Mouse (Mus musculus): Measurements from ENCODE around the gene Ogfod1. TPM values are rescaled to one million over a fixed set of nuclear protein-coding genes. Genes with fewer than 3 reads are reported as not detected.

Gene Ogfod1
- total and polyA plus RNA-seq, 3 experiments = 11.3 to 30.3 (median 28.0) TPM

GRCm38 (mm10) chr8:94010101-94010705 is 26.8 kb upstream of the Ogfod1 start:
- H3K9ac ChIP-seq (ENCODE audit: low read depth, low read length) = no peak overlapping the region
- no peaks in the 10 kb centered on the region; the same call in 1 of the 2 replicates for H3K36me3 ChIP-seq (ENCODE audit: control insufficient read depth, insufficient read depth, low read length)
- TF ChIP-seq POLR2A (IDR thresholded peaks at IDR 0.05; ENCODE audit: insufficient read depth, low read depth, low read length) (no peak), CTCF (IDR thresholded peaks at IDR 0.05) (no peak), EP300 (IDR thresholded peaks at IDR 0.05; ENCODE audit: insufficient read depth, low read depth, low read length) (no peak)
- intact Hi-C loops (cut with DNase I) = loop anchor here (5.0 kb wide), 1 partner anchor 87 kb away; the partner anchor contains the start of gene Bbs2
- H3K79me2 ChIP-seq (replicated peaks; ENCODE audit: control insufficient read depth, insufficient read depth, low read length) = peaks cover 6% of the 10 kb centered on the region
- H3K27me3 ChIP-seq (ENCODE audit: control insufficient read depth, insufficient read depth, low read length) = no peaks in the 10 kb centered on the region
- WGBS = 41% methylated on average over 2 of the region's 2 CpGs
- peaks cover 7% of the 10 kb centered on the region for H3K4me1 ChIP-seq (ENCODE audit: control insufficient read depth, insufficient read depth, low read length)
- no peak overlapping the region for H3K27ac ChIP-seq
- DNase-seq = no peak
- H3K4me3 ChIP-seq = no peak overlapping the region

DNA sequence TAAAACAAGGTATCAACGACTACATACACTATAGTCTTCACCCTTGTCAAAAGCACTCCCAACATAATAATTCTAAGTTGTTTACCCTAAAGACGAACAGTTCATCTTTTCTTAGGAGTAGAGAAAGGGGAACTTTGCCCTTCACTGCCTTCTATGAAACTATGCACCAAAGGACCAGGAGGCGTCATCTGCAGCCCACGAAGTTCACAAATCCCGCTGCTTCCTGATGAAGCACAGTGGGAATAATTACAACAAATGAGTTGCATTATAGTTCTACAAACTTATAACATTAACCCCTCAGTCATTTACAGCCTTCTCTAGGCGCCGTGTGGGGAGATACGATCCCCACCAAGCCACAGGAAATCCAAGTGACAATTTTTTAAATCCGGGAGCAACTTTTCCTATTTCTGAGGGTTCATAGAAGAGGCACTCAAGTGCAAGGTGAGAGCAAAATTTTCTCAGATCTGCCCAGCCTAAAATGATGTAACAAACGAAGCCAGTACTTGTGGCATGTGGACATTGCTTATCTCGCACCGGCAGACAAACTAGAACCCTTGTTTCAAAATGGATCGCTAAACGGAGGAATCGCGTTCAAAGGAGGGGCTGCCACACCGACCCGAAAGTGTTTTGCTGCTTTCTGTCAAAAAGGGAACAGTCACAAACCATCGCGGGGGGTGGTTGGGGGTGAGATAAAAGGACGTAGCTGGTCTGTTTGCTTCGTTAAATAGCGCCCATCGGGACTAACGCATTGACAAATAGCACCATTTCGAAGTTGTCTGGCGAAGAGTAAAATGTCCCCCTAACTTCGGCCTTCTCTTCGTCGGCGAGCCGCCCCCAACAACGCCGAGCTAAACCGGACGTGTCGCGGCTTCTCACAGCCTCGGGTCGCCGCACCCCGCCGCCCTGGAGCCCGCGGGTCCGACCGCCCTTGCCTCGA is 25.7 kb upstream of the Ogfod1 start:
- DNase-seq = no peak
- peak overlapping the region; percentile 92 for H3K27ac ChIP-seq
- no peaks in the 10 kb centered on the region for H3K27me3 ChIP-seq (ENCODE audit: control insufficient read depth, insufficient read depth, low read length)
- peaks cover 7% of the 10 kb centered on the region for H3K4me1 ChIP-seq (ENCODE audit: control insufficient read depth, insufficient read depth, low read length)
- no peak for TF ChIP-seq EP300 (IDR thresholded peaks at IDR 0.05; ENCODE audit: insufficient read depth, low read depth, low read length)
- TF ChIP-seq POLR2A (IDR thresholded peaks at IDR 0.05; ENCODE audit: insufficient read depth, low read depth, low read length) = no peak
- no peak for TF ChIP-seq CTCF (IDR thresholded peaks at IDR 0.05)
- WGBS = 4% methylated on average over 48 of the region's 48 CpGs
- peak overlapping the region; percentile 99 for H3K9ac ChIP-seq (ENCODE audit: low read depth, low read length)
- peaks cover 2% of the 10 kb centered on the region for H3K79me2 ChIP-seq (replicated peaks; ENCODE audit: control insufficient read depth, insufficient read depth, low read length)
- intact Hi-C loops (cut with DNase I) = loop anchor here (1.0 to 5.0 kb wide), 2 partner anchors 25 to 86 kb away; partner anchors contain the start of gene Bbs2
- H3K4me3 ChIP-seq = peak overlapping the region; percentile 89
- no peaks in the 10 kb centered on the region; the same call in 1 of the 2 replicates for H3K36me3 ChIP-seq (ENCODE audit: control insufficient read depth, insufficient read depth, low read length)

DNA sequence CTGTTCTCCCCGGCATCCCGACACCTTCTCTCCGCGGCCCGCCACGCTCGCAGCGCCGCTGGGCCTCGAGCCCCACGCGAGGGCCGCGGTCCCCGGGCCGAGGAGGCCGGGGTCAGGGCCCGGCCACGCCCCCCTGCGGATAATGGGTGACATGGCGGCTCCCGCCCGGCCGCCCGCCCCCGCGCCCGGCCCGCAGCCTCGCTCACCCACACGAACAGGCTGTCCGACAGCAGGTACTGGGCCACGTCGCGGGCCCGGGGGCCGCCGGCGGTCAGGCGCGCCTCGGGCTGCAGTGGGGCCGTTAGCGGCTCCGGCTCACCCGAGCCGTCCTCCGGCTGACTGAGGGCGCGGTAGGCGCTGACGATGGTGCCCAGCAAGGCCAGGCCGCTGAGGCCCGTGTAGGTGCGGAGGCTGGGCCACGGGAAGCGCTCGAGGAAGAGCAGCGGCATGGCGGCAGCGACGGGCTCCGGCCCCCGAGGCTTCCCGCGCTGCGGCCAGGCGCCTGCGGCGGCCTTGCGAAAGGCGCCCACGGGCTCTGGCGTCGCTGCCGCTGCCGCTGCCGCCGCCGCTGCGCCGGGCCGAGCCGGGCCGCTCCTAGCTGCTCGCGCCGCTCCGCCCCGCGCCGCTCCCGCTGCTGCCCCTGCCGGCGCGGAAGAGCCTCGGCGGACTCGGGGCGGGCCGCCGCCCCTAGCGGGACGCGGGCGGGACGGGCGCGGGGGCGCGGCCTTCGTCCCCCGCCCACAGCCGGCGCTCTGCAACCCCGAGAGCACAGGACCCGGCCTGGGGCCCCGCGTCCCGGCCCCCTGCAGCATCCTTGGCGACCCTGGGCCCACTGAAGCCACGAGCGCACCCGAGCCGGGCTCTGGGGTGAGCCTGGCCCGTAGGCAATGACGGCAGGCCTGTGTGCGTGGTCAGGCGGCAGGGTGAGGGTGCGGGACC is 24.7 kb upstream of the Ogfod1 start, which contains the start of gene Amfr:
Gene Amfr, minus strand, starts transcription at position 830 of the 939 bp plus-strand sequence.
- 2% methylated on average over 111 of the region's 130 CpGs for WGBS

DNA sequence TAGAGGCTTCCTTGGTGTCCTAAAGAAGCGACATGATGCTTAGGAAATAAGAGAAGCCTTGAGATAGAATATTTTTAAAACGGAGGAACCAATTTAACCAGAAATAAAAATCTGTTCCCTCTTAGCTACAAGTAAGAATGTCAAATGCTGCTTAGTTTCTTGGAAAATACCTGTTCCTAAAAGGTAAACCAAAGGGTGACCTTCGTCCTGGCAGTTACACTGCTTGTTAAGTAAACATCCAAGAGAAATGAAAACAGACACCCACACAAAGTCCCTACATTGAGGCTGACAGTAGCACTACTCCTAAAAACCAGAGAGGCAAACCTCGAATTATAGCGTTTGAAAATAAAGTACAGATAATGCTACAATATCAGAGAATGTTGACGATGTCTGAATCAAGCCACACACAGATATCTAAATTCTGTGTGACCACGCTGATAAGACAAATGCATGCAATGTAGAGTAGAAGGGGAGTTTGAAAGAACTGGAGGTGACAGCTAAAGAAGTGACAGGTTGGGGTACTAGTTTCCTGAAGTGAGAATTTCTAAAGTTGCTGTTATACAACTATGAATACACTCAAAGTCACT is 23.9 kb upstream of the Ogfod1 start:
- TF ChIP-seq EP300 (IDR thresholded peaks at IDR 0.05; ENCODE audit: insufficient read depth, low read depth, low read length) (no peak), POLR2A (IDR thresholded peaks at IDR 0.05; ENCODE audit: insufficient read depth, low read depth, low read length) (no peak), CTCF (IDR thresholded peaks at IDR 0.05) (no peak)
- peaks cover 7% of the 10 kb centered on the region for H3K4me1 ChIP-seq (ENCODE audit: control insufficient read depth, insufficient read depth, low read length)
- no peaks in the 10 kb centered on the region for H3K27me3 ChIP-seq (ENCODE audit: control insufficient read depth, insufficient read depth, low read length)
- H3K9ac ChIP-seq (ENCODE audit: low read depth, low read length) = peak overlapping the region; percentile 99
- peak overlapping the region; percentile 64 for H3K4me3 ChIP-seq
- H3K79me2 ChIP-seq (replicated peaks; ENCODE audit: control insufficient read depth, insufficient read depth, low read length) = peaks cover 2% of the 10 kb centered on the region
- no peak for DNase-seq
- H3K36me3 ChIP-seq (ENCODE audit: control insufficient read depth, insufficient read depth, low read length) = no peaks in the 10 kb centered on the region; the same call in 1 of the 2 replicates
- intact Hi-C loops (cut with DNase I) = loop anchor here (5.0 kb wide), 1 partner anchor 84 kb away; the partner anchor contains the start of gene Bbs2
- peak overlapping the region; percentile 89 for H3K27ac ChIP-seq
- WGBS = 28% methylated on average over 7 of the region's 7 CpGs

More for the DNA sequence above, 24.7 kb upstream of the Ogfod1 start, which contains the start of gene Amfr:
- peak; percentile 83 to 86 for DNase-seq
- peak; percentile 58 for TF ChIP-seq CTCF (IDR thresholded peaks at IDR 0.05)
- TF ChIP-seq EP300 (IDR thresholded peaks at IDR 0.05; ENCODE audit: insufficient read depth, low read depth, low read length) = no peak
- Histone ChIP-seq H3K4me1 (ENCODE audit: control insufficient read depth, insufficient read depth, low read length) (peaks cover 7% of the 10 kb centered on the region), H3K9ac (ENCODE audit: low read depth, low read length) (peak within 1 kb of the TSS; percentile 99), H3K27me3 (ENCODE audit: control insufficient read depth, insufficient read depth, low read length) (no peaks in the 10 kb centered on the region), H3K79me2 (replicated peaks; ENCODE audit: control insufficient read depth, insufficient read depth, low read length) (peaks cover 2% of the 10 kb centered on the region), H3K36me3 (ENCODE audit: control insufficient read depth, insufficient read depth, low read length) (no peaks in the 10 kb centered on the region; the same call in 1 of the 2 replicates), H3K4me3 (peak within 1 kb of the TSS; percentile 89), H3K27ac (peak within 1 kb of the TSS; percentile 92)
- intact Hi-C loops (cut with DNase I) = loop anchor here (1.0 to 5.0 kb wide), 2 partner anchors 24 to 85 kb away; partner anchors contain the start of gene Bbs2

GRCm38 (mm10) chr8:94023916-94024315 is 13.1 kb upstream of the Ogfod1 start:
- no peaks in the 10 kb centered on the region for H3K27me3 ChIP-seq (ENCODE audit: control insufficient read depth, insufficient read depth, low read length)
- no peaks in the 10 kb centered on the region for H3K4me1 ChIP-seq (ENCODE audit: control insufficient read depth, insufficient read depth, low read length)
- H3K9ac ChIP-seq (ENCODE audit: low read depth, low read length) = no peak overlapping the region
- intact Hi-C loops (cut with DNase I) = no loop called here
- DNase-seq = no peak
- no peaks in the 10 kb centered on the region for H3K79me2 ChIP-seq (replicated peaks; ENCODE audit: control insufficient read depth, insufficient read depth, low read length)
- WGBS = 94% methylated on average over 6 of the region's 6 CpGs
- H3K4me3 ChIP-seq = no peak overlapping the region
- no peaks in the 10 kb centered on the region; the same call in 1 of the 2 replicates for H3K36me3 ChIP-seq (ENCODE audit: control insufficient read depth, insufficient read depth, low read length)
- H3K27ac ChIP-seq = no peak overlapping the region
- no peak for TF ChIP-seq POLR2A (IDR thresholded peaks at IDR 0.05; ENCODE audit: insufficient read depth, low read depth, low read length)
- TF ChIP-seq CTCF (IDR thresholded peaks at IDR 0.05) = no peak
- TF ChIP-seq EP300 (IDR thresholded peaks at IDR 0.05; ENCODE audit: insufficient read depth, low read depth, low read length) = no peak

Measured in heart, adult 2 months (tissue).